Mouse (Mus musculus): ENCODE results near the gene Mrpl34.

The Mrpl34 gene

GRCm38 (mm10) chr8:71495039-71495438 is 30.3 kb downstream of the Mrpl34 start:
- peak; percentile 82 for DNase-seq (ENCODE audit: low read depth, low spot score)

DNA sequence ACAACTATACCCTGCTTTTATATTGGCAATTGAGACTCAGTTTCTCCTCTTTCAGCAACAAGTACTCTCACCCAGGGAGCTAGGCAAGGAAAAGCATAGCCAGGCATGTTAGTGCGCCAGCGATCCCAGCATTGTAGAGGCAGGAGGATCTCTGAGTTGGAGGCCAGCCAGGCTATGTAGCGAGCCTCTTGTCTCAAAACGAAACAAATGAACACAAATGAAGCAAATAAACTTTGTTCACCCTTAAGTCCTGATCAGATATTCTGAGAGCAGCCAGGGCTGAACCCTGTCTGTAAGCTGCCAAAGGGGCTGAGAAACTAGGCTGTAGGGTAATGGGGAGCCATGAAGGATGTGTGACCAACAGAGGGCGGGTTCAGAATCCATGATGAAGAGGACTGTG is 31.1 kb downstream of the Mrpl34 start:
- no peak for DNase-seq (ENCODE audit: low read depth, low spot score)

- DNase-seq (ENCODE audit: low read depth, low spot score) = no peak
Observed at GRCm38 (mm10) chr8:71496481-71496880, 31.7 kb downstream of the Mrpl34 start.

DNA sequence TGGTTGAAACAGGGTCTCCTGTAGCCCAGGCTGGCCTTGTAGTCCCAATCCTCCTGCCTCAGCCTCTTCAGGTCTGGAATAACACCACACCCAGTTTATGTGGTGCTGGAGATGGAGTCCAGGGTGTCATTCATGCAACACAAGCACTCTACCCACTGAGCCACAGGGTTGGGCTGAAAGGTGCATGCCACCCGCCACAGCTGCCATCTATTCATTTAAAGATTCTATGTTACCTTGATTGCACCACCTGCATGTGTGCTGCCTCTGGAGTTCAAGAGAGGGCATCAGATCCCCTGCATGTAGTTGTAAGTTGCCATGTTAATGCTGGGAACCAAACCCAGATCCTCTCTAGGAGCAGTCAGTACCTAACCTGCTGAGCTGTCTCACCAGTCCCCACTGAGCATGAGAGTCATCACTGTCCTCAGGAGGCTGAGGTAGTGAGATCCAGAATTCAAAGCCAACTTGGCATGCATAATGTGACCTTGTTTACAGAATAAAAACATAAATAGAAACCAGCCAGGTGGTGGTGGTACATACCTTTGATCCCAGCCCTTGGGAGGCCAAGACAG is 32.4 kb downstream of the Mrpl34 start:
- DNase-seq (ENCODE audit: low read depth, low spot score) = no peak

DNA sequence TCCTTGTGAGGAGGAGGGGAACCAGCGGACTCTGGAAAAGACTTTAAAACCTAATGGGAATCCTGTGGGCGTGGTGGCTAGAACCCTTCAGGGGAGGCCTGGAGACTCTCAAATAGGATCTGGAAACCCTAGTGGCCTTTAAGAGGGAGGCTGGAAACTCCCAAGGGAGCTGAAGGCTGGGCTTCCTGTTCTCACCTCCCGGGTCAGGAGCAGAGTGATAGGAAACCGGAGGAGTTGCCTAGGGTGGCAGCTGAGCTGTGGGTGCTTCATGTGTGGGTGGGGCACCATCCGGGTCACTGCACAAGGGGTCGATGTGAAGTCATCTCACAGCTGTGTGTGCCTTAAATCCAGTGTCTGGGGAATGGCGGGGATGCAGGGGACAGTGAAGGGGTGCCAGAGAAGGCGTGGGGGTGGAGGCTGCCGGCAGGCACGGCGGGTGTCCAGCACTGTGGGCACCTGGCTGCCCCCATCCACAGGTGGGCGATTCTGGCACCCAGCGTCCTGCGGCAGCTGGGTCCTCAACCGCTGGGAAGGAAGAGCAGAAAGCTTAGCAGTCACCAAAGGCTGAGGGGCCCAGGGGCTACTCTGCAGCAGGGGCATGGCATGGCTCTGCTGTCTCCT is 33.2 kb downstream of the Mrpl34 start:
- no peak for DNase-seq (ENCODE audit: low read depth, low spot score)

DNA sequence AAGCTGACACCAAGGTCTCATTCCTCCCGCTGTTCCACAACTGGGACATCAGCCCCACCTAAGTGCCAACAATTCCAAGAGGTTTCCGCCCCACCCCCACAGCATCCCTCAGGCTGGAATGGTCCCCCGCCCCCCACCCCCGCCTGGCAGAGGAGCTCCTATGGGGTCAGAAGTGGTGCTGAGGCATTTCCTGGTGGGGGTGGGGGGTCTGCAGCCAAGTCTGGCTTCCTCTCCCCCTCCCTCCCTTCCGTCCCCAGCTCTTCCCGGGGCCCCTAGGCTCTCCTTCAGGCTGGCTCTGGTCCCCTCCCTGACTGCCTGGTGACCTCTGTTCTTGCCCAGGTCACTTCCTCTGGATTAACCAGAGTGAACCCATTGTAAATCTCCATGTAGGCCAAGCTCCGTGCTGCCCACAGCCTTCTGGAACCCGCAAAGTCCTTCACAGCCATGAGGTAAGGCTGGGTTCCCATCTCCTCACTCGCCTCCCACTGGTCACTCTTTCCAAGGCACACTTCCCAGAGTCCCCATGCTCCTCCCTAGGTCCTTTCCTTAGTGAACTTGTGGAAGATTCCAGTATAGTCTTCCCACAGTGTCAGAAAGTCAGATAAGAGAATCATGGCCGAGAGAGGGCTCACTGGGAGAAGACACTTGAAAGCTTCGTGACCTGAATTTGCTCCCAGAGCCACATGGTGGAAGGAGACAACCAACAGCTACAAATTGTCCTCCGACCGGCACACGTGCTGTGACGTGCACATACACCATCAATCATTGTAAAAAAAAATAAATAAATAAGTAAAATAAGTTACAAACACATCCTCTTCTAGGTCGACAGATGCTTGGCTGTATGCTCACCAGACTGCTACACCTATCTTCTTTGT is 34.3 kb downstream of the Mrpl34 start:
- DNase-seq (ENCODE audit: low read depth, low spot score) = no peak

- DNase-seq (ENCODE audit: low read depth, low spot score) = no peak
Observed at GRCm38 (mm10) chr8:71504349-71504748, 39.6 kb downstream of the Mrpl34 start.

GRCm38 (mm10) chr8:71505326-71505725 is 40.6 kb downstream of the Mrpl34 start:
- DNase-seq (ENCODE audit: low read depth, low spot score) = no peak

DNA sequence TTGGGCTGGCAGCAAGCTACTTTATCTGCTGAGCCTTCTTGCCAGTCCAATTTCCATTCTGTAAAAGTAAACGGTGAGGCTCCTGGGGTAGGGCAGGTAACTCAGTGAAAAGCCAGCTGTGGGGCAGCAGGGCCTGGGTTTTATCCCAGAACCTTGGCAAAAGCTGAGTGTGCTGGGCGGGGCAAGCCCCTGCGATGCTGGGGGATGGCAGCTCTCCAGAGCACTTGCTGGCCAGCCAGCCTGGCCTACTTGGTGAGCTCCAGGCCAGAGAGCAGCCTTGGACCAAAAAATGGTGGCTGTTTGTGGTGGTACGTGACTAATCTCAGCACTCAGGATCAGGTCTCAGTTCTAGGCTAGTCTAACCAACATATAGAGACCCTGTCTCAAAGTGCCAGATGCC is 41.2 kb downstream of the Mrpl34 start:
- DNase-seq (ENCODE audit: low read depth, low spot score) = no peak

GRCm38 (mm10) chr8:71507589-71508104 is 42.9 kb downstream of the Mrpl34 start:
- peak; percentile 39 for DNase-seq (ENCODE audit: low read depth, low spot score)

DNA sequence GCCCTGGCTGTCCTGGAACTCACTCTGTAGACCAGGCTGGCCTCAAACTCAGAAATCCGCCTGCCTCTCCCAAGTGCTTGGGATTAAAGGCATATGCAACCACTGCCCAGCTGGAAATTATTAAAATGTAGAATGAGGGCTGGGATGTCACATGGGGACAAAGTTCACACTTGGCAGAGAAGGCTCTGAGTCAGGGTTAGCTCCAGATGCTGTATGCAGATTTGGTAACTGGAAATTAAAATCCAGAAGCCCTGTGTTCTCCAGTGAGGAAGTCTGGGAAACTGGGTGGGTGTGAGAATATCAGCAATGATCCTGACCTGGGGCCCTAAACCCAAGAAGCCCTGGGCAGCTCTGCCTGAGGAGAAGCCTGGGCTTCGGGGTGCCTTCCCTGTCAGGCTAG is 44.6 kb downstream of the Mrpl34 start:
- no peak for DNase-seq (ENCODE audit: low read depth, low spot score)

GRCm38 (mm10) chr8:71511644-71512043 is 46.9 kb downstream of the Mrpl34 start, which contains the start of gene Plvap:
TSS of gene Plvap (minus strand) at chr8:71511752.
- no peak for DNase-seq (ENCODE audit: low read depth, low spot score)

DNA sequence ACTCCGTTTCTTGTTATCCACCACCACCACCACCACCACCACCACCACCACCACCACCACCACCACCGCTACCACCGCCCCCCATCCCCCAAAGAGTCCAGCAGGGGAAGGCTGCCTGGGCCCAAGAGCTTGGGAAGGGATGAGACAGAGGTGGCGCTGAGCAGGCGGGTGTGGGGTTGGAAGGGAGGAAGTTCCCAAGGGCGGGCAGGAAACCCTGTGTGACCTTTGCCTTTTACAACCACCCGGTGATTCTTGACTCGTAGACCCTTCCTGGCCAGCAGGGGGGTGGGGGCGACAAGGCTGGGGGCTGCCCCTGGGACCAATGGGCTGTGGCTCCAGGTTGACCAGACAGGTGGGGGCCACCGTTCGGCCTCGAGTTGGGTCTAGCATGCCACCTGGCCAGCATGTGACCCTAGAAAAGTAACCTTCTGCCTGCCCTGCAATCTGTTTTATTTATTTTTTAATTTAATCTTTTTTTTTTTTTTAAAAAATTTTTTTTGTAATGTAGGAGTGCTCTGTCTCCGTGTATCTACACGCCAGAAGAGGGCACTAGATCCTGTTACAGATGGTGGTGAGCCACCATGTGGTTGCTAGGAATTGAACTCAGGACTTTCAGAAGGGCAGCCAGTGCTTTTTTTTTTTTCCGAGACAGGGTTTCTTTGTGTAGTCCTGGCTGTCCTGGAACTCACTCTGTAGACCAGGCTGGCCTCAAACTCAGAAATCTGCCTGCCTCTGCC is 48.4 kb downstream of the Mrpl34 start:
- no peak for DNase-seq (ENCODE audit: low read depth, low spot score)

- DNase-seq (ENCODE audit: low read depth, low spot score) = no peak
Observed at GRCm38 (mm10) chr8:71515043-71515442, 50.3 kb downstream of the Mrpl34 start.

All from CD4-positive helper T cell, adult 2 months (primary cell).